Mouse (Mus musculus) myocyte (in vitro differentiated cells): ENCODE measurements around the gene Adam12.

ENCODE experiments used
- E2F4 ChIP-seq: IDR thresholded peaks from one replicate; pipeline ENCODE4 v1.6.1; 2011; ENCODE audit warnings: mild to moderate bottlenecking, control low read depth, moderate library complexity; ENCODE audit not compliant: insufficient read depth
- MAX ChIP-seq: IDR thresholded peaks from one replicate; pipeline ENCODE4 v1.6.1; 2011; ENCODE audit warnings: low read depth, mild to moderate bottlenecking, control low read depth
- MYOD1 ChIP-seq, 3 experiments: IDR thresholded peaks; one replicate each; pipeline ENCODE4 v1.6.1; 2011; ENCODE audit warnings: control low read depth in 2 of 3, low read depth in 2 of 3, mild to moderate bottlenecking in 2 of 3, moderate library complexity in 1 of 3; ENCODE audit not compliant: insufficient read length in 2 of 3, control insufficient read depth in 1 of 3
- MYOG ChIP-seq, 3 experiments: IDR thresholded peaks; one replicate each; pipeline ENCODE4 v1.6.1; 2011; ENCODE audit warnings: control low read depth in 2 of 3, low read depth in 2 of 3, mild to moderate bottlenecking in 2 of 3; ENCODE audit not compliant: insufficient read length in 2 of 3, control insufficient read depth in 1 of 3, insufficient read depth in 1 of 3
- POLR2A ChIP-seq: IDR thresholded peaks from one replicate; pipeline ENCODE4 v1.6.1; 2011; ENCODE audit warnings: low read depth, mild to moderate bottlenecking, control low read depth, moderate library complexity; ENCODE audit not compliant: insufficient read length
- REST ChIP-seq: IDR thresholded peaks from one replicate; pipeline ENCODE4 v1.6.1; 2011; ENCODE audit warnings: mild to moderate bottlenecking, control low read depth, moderate library complexity; ENCODE audit not compliant: insufficient read depth, insufficient read length
- SRF ChIP-seq: IDR thresholded peaks from one replicate; pipeline ENCODE4 v1.6.1; 2011; ENCODE audit warnings: low read depth; ENCODE audit not compliant: control insufficient read depth, insufficient read length
- TCF12 ChIP-seq: IDR thresholded peaks from one replicate; pipeline ENCODE4 v1.6.1; 2011; ENCODE audit warnings: mild to moderate bottlenecking, control low read depth; ENCODE audit not compliant: poor library complexity, insufficient read depth, severe bottlenecking
- USF1 ChIP-seq: IDR thresholded peaks from one replicate; pipeline ENCODE4 v1.6.1; 2011; ENCODE audit warnings: low read depth, mild to moderate bottlenecking, control low read depth, moderate library complexity

DNA sequence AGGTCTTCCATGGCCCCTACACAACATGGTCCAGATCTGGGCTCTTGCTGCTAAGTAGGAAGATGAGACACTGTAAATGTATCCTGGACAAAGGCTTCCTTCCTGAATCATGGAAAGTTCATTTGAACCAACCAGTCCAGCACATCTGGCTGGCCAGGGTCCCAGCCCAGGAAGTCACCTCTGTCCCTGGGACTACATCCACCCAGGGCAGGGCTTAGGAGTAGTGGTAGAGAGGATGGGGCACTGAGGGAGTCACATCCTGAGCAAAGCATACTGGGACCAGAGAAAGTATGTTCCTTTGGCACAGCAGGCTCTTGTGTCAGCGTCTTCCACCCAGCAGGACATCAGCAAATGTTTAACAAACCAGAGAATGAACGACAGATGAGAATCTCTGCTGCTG is 306.2 kb downstream of the Adam12 start:
- TF ChIP-seq TCF12 (no peak), POLR2A (no peak), MYOD1 (IDR thresholded peaks at IDR 0.05; ENCODE audit: control insufficient read depth in 1 of 3, insufficient read length in 2 of 3, low read depth in 2 of 3) (no peak), USF1 (no peak), MYOG (IDR thresholded peaks at IDR 0.05; ENCODE audit: control insufficient read depth in 1 of 3, insufficient read depth in 1 of 3, insufficient read length in 2 of 3, low read depth in 2 of 3) (no peak), REST (no peak), MAX (no peak), E2F4 (no peak), SRF (no peak)
